Mouse (Mus musculus): ENCODE data around the gene Tmod4. TPM values are rescaled to one million over a fixed set of nuclear protein-coding genes. Genes with fewer than 3 reads are reported as not detected.
A peak's percentile ranks its signal among the peaks of the same experiment; 100 is the strongest.
"Not testable (repeated sequence)": the region's sequence is repeated elsewhere in the genome, so short reads cannot be mapped to it uniquely, and the experiment has no call there.

Gene Tmod4
- polyA plus RNA-seq, 1 experiment from 2014 or later, result 1.6 TPM

GRCm38 (mm10) chr3:95121580-95121979 lies 2.7 kb upstream of the Tmod4 start:
- WGBS, result 60% methylated on average over 6 of the region's 6 CpGs
- 0 out of 2 replicates have a peak, but pooled peaks cover 13% of the 10 kb centered on the region for H3K4me1 ChIP-seq
- H3K4me2 ChIP-seq, result no peak overlapping the region
- peaks cover 47% of the 10 kb centered on the region for H3K36me3 ChIP-seq
- H3K9me3 ChIP-seq, result no peaks in the 10 kb centered on the region
- no peaks in the 10 kb centered on the region for H3K27me3 ChIP-seq (replicated peaks)
- no peak for ATAC-seq (ENCODE audit: insufficient read depth, low FRiP score, low read depth)
- H3K27ac ChIP-seq, result peak overlapping the region; percentile 55; the same call in 1 of the 2 replicates
- H3K4me3 ChIP-seq (replicated peaks), result no peak overlapping the region
- H3K9ac ChIP-seq, result no peak overlapping the region

- Histone ChIP-seq H3K4me3 (replicated peaks) (no peak overlapping the region), H3K4me2 (no peak overlapping the region)
- no peak for ATAC-seq (ENCODE audit: insufficient read depth, low FRiP score, low read depth)
Measured at GRCm38 (mm10) chr3:95124972-95125371, 696 bp downstream of the Tmod4 start.

GRCm38 (mm10) chr3:95129226-95129651 lies 5.0 kb downstream of the Tmod4 start:
- 0 out of 2 replicates have a peak, but pooled peaks cover 15% of the 10 kb centered on the region for H3K4me1 ChIP-seq
- no peak overlapping the region for H3K4me3 ChIP-seq (replicated peaks)
- H3K27me3 ChIP-seq (replicated peaks), result no peaks in the 10 kb centered on the region
- H3K27ac ChIP-seq, result no peak overlapping the region
- no peak overlapping the region for H3K4me2 ChIP-seq
- no peak for ATAC-seq (ENCODE audit: insufficient read depth, low FRiP score, low read depth)
- no peaks in the 10 kb centered on the region for H3K36me3 ChIP-seq
- WGBS, result 52% methylated on average over 6 of the region's 6 CpGs
- no peaks in the 10 kb centered on the region for H3K9me3 ChIP-seq
- no peak overlapping the region for H3K9ac ChIP-seq

More at GRCm38 (mm10) chr3:95124972-95125371, 696 bp downstream of the Tmod4 start:
- no peaks in the 10 kb centered on the region for H3K9me3 ChIP-seq
- H3K27ac ChIP-seq, result peak overlapping the region; percentile 19; the same call in 1 of the 2 replicates
- H3K36me3 ChIP-seq, result peaks cover 26% of the 10 kb centered on the region
- H3K27me3 ChIP-seq (replicated peaks), result no peaks in the 10 kb centered on the region
- H3K9ac ChIP-seq, result no peak overlapping the region
- WGBS, result 8% methylated on average over 5 of the region's 5 CpGs
- 0 out of 2 replicates have a peak, but pooled peaks cover 13% of the 10 kb centered on the region for H3K4me1 ChIP-seq

GRCm38 (mm10) chr3:95130081-95130480 lies 5.8 kb downstream of the Tmod4 start:
- ATAC-seq (ENCODE audit: insufficient read depth, low FRiP score, low read depth), result no peak
- Histone ChIP-seq H3K27ac (no peak overlapping the region), H3K4me2 (no peak overlapping the region), H3K9me3 (no peaks in the 10 kb centered on the region), H3K4me3 (replicated peaks) (no peak overlapping the region), H3K9ac (no peak overlapping the region), H3K27me3 (replicated peaks) (no peaks in the 10 kb centered on the region), H3K36me3 (no peaks in the 10 kb centered on the region), H3K4me1 (peaks cover 9% of the 10 kb centered on the region; the same call in 1 of the 2 replicates)
- WGBS, result 85% methylated on average over 5 of the region's 5 CpGs

- H3K4me1 ChIP-seq, result peaks cover 10% of the 10 kb centered on the region; the same call in 1 of the 2 replicates
- not testable (repeated sequence) for H3K4me2 ChIP-seq; H3K27ac ChIP-seq; H3K9me3 ChIP-seq; H3K9ac ChIP-seq; H3K27me3 ChIP-seq (replicated peaks); ATAC-seq (ENCODE audit: insufficient read depth, low FRiP score, low read depth); H3K36me3 ChIP-seq; H3K4me3 ChIP-seq (replicated peaks)
- WGBS, result 87% methylated on average over 2 of the region's 2 CpGs
Measured at GRCm38 (mm10) chr3:95132389-95132788, 8.1 kb downstream of the Tmod4 start.

GRCm38 (mm10) chr3:95133176-95133575 lies 8.9 kb downstream of the Tmod4 start:
- H3K4me1 ChIP-seq, result peaks cover 10% of the 10 kb centered on the region; the same call in 1 of the 2 replicates
- peak overlapping the region; percentile 87 for H3K4me2 ChIP-seq
- peak overlapping the region; percentile 65 for H3K4me3 ChIP-seq (replicated peaks)
- no peaks in the 10 kb centered on the region for H3K9me3 ChIP-seq
- H3K36me3 ChIP-seq, result no peaks in the 10 kb centered on the region
- ATAC-seq (ENCODE audit: insufficient read depth, low FRiP score, low read depth), result no peak
- H3K27ac ChIP-seq, result peak overlapping the region; percentile 80; the same call in 1 of the 2 replicates
- WGBS, result 49% methylated on average over 11 of the region's 11 CpGs
- peak overlapping the region; percentile 60; the same call in 1 of the 2 replicates for H3K9ac ChIP-seq
- H3K27me3 ChIP-seq (replicated peaks), result no peaks in the 10 kb centered on the region

GRCm38 (mm10) chr3:95133680-95134101 lies 9.4 kb downstream of the Tmod4 start, which contains the start of the genes Scnm1 and Lysmd1:
Gene Scnm1 (minus strand): TSS chr3:95134011.
Gene Lysmd1 (plus strand): TSS chr3:95134088.
- Histone ChIP-seq H3K9ac (peak within 1 kb of the TSS; percentile 60; the same call in 1 of the 2 replicates), H3K4me1 (peaks cover 10% of the 10 kb centered on the region; the same call in 1 of the 2 replicates), H3K4me2 (peak within 1 kb of the TSS; percentile 87), H3K9me3 (no peaks in the 10 kb centered on the region), H3K27me3 (replicated peaks) (no peaks in the 10 kb centered on the region), H3K4me3 (replicated peaks) (peak within 1 kb of the TSS; percentile 65), H3K36me3 (no peaks in the 10 kb centered on the region), H3K27ac (peak within 1 kb of the TSS; percentile 80; the same call in 1 of the 2 replicates)
- ATAC-seq (ENCODE audit: insufficient read depth, low FRiP score, low read depth), result peak; percentile 94
- WGBS, result under 1% methylated on average over 20 of the region's 20 CpGs

- ATAC-seq (ENCODE audit: insufficient read depth, low FRiP score, low read depth), result peak; percentile 53
- Histone ChIP-seq H3K4me1 (peaks cover 10% of the 10 kb centered on the region; the same call in 1 of the 2 replicates), H3K4me3 (replicated peaks) (peak overlapping the region; percentile 65; the same call in 1 of the 2 replicates)
- H3K4me2 ChIP-seq; H3K27ac ChIP-seq; H3K9me3 ChIP-seq; H3K36me3 ChIP-seq; H3K9ac ChIP-seq; H3K27me3 ChIP-seq (replicated peaks): not testable (repeated sequence)
- WGBS, result no CpG with 5 or more reads among the region's 12 CpGs
Measured at GRCm38 (mm10) chr3:95134133-95134532, 9.9 kb downstream of the Tmod4 start.

GRCm38 (mm10) chr3:95135023-95135422 lies 10.7 kb downstream of the Tmod4 start:
- Histone ChIP-seq H3K4me3 (replicated peaks) (peak overlapping the region; percentile 37), H3K9ac (no peak overlapping the region), H3K27ac (no peak overlapping the region), H3K9me3 (no peaks in the 10 kb centered on the region), H3K27me3 (replicated peaks) (no peaks in the 10 kb centered on the region), H3K4me2 (peak overlapping the region; percentile 64), H3K4me1 (peaks cover 10% of the 10 kb centered on the region; the same call in 1 of the 2 replicates), H3K36me3 (no peaks in the 10 kb centered on the region)
- 19% methylated on average over 6 of the region's 6 CpGs for WGBS
- ATAC-seq (ENCODE audit: insufficient read depth, low FRiP score, low read depth), result no peak

- Histone ChIP-seq H3K4me3 (replicated peaks) (peak overlapping the region; percentile 37), H3K9me3 (no peaks in the 10 kb centered on the region), H3K27ac (no peak overlapping the region), H3K4me2 (peak overlapping the region; percentile 64), H3K36me3 (no peaks in the 10 kb centered on the region), H3K4me1 (peaks cover 10% of the 10 kb centered on the region; the same call in 1 of the 2 replicates), H3K27me3 (replicated peaks) (no peaks in the 10 kb centered on the region), H3K9ac (no peak overlapping the region)
- ATAC-seq (ENCODE audit: insufficient read depth, low FRiP score, low read depth), result no peak
- WGBS, result 77% methylated on average over 7 of the region's 7 CpGs
Measured at GRCm38 (mm10) chr3:95135433-95136052, 11.3 kb downstream of the Tmod4 start.

GRCm38 (mm10) chr3:95136336-95136735 lies 12.1 kb downstream of the Tmod4 start:
- no peak for ATAC-seq (ENCODE audit: insufficient read depth, low FRiP score, low read depth)
- H3K36me3 ChIP-seq, result peaks cover 5% of the 10 kb centered on the region
- no peak overlapping the region for H3K4me2 ChIP-seq
- H3K27me3 ChIP-seq (replicated peaks), result no peaks in the 10 kb centered on the region
- no peak overlapping the region for H3K27ac ChIP-seq
- 87% methylated on average over 3 of the region's 3 CpGs for WGBS
- no peak overlapping the region for H3K4me3 ChIP-seq (replicated peaks)
- peaks cover 10% of the 10 kb centered on the region; the same call in 1 of the 2 replicates for H3K4me1 ChIP-seq
- no peaks in the 10 kb centered on the region for H3K9me3 ChIP-seq
- no peak overlapping the region for H3K9ac ChIP-seq
